Mouse (Mus musculus): ENCODE measurements around the gene Gm33815.
"Not testable (repeated sequence)": the region's sequence is repeated elsewhere in the genome, so short reads cannot be mapped to it uniquely, and the experiment has no call there.

Gene Gm33815

DNA sequence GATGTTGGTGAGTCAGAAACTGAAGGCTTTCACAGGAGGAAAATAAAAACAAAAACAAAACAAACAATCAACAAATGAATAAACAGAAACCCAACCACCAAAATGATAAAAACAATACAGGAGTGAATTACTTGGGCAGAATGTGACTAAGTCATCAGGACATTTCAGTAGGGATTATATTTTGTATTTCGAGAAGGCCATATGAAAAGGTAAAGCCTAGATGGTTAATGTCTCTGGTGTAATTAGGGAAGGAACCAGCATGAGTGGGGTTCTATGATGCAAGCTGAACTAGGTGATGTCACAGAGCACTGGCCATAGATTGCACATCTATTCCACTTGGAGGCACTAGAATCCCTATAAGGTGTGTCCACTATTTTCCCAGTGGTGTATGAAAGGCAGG is at the start of gene Gm33815:
Gene Gm33815 (plus strand): TSS at position 301 of the 400 bp plus-strand sequence.
- DNase-seq (ENCODE audit: low spot score in 2 of 2) = not testable (repeated sequence)
